Mouse (Mus musculus) left cerebral cortex, adult 8-10 months (tissue): ENCODE results near the gene Tnks2. TPM values are rescaled to one million over a fixed set of nuclear protein-coding genes. Genes with fewer than 3 reads are reported as not detected.
"Not testable (repeated sequence)": the region's sequence is repeated elsewhere in the genome, so short reads cannot be mapped to it uniquely, and the experiment has no call there.

Experiments
- DNase-seq, 2 experiments: peaks; one replicate each; pipeline ENCODE4 v3.0.0; 2022; ENCODE audit warnings: low spot score in 2 of 2
- total RNA-seq, 4 experiments: library from RNA; stranded (reverse); gene quantifications; 2 replicates each; pipeline ENCODE4 v1.2.4; 2022

Gene Tnks2
- total RNA-seq, 4 experiments from 2014 or later = 105 to 124 (median 108) TPM

GRCm38 (mm10) chr19:36822701-36823100, 11.3 kb upstream of the Tnks2 start:
- DNase-seq = no peak

- DNase-seq = no peak
Observed at GRCm38 (mm10) chr19:36827650-36828049, 6.4 kb upstream of the Tnks2 start.

GRCm38 (mm10) chr19:36828322-36828721, 5.7 kb upstream of the Tnks2 start:
- no peak for DNase-seq

DNA sequence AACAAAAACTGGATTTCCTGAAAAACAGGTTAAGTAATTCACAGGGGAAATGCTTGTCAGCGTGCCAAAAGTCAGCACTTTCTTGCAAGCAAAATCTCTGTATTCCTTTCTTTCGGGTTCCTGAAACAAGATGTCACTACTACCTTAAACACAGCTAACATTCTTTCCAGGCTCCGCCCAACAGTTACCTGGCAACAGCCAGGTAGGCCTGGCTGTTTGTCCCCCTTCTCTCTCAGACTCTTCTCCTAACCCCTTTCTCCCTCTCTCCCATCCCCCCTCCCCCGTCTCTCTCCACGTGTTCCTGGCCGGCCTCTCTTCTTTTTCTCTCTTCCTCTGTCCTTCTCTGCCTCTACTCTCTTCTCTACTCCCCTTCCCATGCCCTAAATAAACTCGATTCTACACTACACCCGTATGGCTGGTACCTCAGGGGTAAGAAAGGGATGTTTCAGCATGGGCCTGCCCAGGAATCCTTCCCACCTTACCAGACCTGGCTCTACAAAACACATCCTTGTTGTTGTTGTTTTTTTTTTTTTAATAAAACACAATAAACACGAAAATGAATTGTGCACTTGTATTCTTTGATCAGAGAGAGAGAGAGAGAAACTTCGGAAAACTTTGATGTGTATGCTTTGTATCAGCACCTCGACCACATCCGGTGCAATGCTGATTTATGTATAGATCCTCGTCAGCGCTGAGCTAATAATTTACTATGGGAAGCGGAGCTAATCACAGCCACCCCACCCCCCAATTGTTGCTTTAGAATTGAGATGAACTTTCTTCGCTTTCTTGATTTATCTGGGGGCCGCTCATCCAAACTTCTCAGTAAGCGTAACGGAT, 863 bp upstream of the Tnks2 start:
- no peak for DNase-seq

- no peak for DNase-seq
Observed at GRCm38 (mm10) chr19:36834532-36835431, 750 bp downstream of the Tnks2 start.

DNA sequence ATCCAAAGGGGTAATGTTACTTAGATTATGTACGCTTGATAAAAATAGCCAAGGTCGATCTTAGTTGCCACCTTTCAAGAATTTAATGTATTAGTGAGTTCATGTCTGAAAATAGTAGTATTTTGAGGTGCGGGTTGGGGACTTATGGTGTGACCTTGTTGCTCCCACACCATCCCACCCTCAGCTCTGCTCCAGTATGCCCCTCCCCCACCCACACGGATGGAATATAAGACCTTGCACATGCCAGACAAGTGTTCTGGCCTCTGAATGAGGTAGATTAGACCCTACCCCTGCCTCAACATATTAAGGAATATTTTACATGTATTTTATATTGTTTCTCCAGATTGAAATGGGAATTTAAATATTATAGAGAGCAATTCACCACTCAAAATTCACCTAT, 2.0 kb downstream of the Tnks2 start:
- DNase-seq = no peak

DNA sequence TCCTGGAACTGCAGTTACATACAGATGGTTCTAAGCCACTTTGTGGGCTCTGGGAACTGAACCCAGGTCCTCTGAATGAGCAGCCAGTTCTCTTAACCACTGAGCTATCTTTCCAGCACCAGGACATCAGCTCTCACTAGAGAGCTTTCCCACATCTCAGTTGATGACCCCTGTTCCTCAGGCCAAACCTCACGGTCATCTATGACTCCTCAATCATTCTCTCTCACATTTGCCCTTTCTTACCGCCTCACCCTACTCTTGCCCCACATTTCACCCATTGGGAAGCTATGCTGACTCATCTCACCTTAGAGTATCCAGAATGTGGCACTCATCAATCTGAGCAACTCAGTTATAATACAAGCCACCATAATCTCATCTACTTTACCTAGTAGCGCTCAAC, 6.3 kb downstream of the Tnks2 start:
- no peak for DNase-seq

DNA sequence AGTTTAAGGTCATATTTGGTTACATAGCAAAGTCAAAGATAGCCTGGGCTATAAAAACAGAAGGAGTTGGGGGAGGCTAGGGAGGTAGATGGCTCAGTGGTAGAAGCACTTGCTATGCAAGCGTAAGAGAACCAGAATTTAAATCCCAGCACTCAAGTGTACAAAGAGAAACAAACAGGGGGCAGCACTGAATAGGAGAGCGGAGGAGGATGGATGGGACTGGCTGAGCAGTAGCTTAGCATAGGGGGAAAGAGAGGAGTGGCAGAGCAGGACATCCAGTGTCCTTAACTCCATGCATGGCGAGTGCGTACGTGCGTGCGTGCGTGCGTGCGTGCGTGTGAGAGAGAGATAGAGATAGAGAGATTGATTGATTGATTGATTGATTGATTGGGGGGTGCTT, 9.8 kb downstream of the Tnks2 start:
- DNase-seq = no peak

DNA sequence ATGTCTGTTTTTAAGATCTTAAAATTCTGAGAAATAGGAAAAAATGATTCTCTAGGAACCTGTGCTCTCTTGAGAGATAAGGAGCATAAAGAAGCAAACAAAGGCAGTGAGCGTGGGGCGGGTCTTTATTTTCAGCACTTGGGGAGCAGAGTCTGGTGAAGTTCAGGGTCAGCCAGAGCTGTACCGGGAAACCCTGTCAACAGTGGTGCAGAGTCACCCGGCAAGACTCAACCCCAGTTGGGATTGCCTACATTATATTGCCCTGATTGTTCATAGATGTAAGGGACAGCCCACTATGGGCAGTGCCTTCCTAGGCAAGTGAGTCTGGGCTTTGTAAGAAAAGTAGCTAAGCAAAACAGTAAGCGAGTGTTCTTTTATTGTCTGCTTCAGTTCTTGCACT, 11.9 kb downstream of the Tnks2 start:
- no peak for DNase-seq

DNA sequence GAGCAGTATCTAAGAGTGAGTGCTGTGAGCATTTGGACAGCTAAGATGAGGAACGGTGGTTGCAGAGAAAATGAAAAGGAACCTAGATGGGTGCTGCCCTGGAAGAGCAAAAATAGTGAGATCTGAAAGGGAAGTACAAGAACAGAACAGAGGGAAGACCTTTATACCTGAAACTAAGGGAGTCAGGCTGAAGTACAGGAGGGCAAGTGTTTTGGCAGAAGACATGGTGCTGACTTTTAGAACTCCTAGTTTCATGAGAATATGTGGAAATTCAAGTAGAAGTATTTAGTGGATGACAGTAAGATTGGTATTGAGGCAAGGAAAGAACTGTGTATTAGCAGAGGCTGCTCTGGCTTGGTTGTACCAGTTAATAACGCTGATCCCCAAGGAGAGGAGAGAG, 19.8 kb downstream of the Tnks2 start:
- DNase-seq = no peak

DNA sequence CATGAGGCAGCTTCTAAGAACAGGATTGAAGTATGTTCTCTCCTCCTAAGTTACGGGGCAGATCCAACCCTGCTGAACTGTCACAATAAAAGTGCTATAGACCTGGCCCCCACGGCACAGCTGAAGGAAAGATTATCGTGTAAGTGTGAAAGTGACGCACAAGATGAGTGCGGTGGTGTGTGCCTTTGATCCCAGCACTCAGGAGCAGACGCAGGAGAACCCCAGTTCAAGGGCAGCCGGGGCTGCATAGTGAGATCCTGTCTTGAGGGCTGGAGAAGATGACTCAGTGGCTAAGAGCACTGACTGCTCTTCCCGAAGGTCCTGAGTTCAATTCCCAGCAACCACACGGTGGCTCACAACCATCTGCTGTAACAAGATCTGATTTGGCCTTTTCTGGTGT, 23.8 kb downstream of the Tnks2 start:
- DNase-seq = no peak

GRCm38 (mm10) chr19:36860393-36860792, 26.4 kb downstream of the Tnks2 start:
- no peak for DNase-seq

- DNase-seq = no peak
Observed at GRCm38 (mm10) chr19:36865905-36866304, 31.9 kb downstream of the Tnks2 start.

DNA sequence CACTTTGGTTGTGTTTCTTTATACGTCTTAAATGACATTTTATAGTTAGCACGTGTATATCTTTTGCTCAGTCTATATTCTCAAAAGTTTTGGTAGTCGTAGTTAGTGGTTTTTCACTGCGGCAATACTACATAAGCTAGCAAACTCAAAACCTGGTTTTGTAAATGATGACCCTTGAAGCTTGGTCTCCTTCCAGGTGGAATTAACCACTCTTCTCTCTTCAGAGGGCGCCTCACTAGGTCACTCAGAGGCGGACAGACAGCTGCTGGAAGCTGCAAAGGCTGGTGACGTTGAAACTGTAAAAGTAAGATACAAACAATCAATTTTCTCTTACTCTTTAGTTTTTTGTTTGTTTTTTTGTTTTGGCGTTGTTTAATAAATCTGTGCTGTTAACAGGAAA, 33.4 kb downstream of the Tnks2 start:
- DNase-seq = no peak

DNA sequence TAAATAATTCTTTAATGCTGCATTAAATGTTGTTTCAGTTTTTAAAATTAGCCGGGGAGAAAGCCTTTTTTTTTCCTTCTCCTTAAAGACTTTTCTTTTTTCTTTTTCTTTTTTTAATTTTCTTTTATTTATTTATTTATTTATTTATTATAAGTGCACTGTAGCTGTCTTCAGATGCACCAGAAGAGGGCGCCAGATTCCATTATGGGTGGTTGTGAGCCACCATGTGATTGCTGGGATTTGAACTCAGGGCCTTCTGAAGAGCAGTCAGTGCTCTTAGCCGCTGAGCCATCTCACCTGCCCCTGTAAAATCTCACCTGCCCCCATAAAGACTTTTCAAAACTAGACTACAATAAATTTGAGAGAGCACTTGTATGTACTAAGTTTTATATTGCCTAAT, 34.6 kb downstream of the Tnks2 start:
- not testable (repeated sequence) for DNase-seq

GRCm38 (mm10) chr19:36874651-36875050, 40.6 kb downstream of the Tnks2 start:
- no peak for DNase-seq

GRCm38 (mm10) chr19:36877329-36877728, 43.3 kb downstream of the Tnks2 start:
- no peak for DNase-seq

- no peak for DNase-seq
Observed at GRCm38 (mm10) chr19:36878743-36879495, 44.9 kb downstream of the Tnks2 start.

- DNase-seq = no peak
Observed at GRCm38 (mm10) chr19:36883119-36883518, 49.1 kb downstream of the Tnks2 start.

DNA sequence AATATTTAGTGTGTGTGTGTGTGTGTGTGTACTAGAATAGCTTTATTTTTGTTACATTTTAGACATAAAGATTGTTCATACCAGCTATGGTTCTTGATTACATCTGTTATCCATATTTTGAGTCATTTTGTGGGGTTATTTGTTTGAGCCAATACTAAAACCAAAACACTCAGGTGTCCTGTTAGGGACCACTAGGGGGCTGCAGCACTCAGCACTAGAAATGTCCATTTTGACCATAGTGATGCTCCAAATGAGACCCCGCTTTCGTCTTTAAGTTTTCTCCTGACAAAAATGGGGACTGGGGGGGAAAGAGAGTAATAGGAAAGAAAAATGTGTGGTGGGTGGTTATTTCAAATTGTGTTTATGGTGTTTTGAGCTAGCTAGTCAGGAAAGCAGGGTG, 52.3 kb downstream of the Tnks2 start:
- DNase-seq = no peak

GRCm38 (mm10) chr19:36887706-36888105, 53.7 kb downstream of the Tnks2 start:
- DNase-seq = no peak

DNA sequence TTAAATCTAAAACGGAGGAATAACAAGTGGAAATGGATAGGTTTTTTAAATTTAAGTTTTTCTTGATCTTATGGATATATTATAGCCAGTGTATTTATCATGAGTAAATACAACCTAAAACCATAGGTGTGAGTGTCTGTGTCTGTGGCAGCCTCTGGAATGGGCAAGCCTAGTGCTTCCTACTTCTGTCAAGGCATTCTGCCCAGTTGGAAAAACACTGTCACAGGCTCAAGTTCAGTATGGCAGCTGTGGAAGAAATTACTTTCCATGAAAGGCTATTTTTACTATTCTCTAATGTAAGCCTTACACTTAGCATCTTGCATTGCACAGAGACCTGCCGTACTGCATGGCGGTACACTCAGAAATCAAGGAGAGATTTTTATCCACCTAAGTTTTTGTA, 57.7 kb downstream of the Tnks2 start:
- no peak for DNase-seq
